ENCODE assay signal across 11 mouse cellular contexts in genomic region chr19:16181852-16182475, GRCm38 (mm10). TPM values are rescaled to one million over a fixed set of nuclear protein-coding genes. Genes with fewer than 3 reads are reported as not detected.
DNase-seq lines count a peak whose midpoint lies in the region; ATAC-seq and TF ChIP-seq lines count a peak whose summit lies in the region.
"Had no signal": no experiment of that assay in that cellular context is flagged by ENCODE, and none has a peak within 500 bp of the region (broad histone marks: within the 10 kb centered on the region; RNA-seq: fewer than 3 reads in every experiment).

No protein-coding gene starts in this region.

- no peak overlapping the region for H3K4me3 ChIP-seq in kidney, embryonic 14.5 days (ENCODE audit: low read length)
- H3K4me3 ChIP-seq in ES-Bruce4 (ENCODE audit: low read depth, low read length) = no peak overlapping the region
- no peak overlapping the region for H3K4me3 ChIP-seq in heart, embryonic 16.5 days (ENCODE audit: low read length)
- no peak overlapping the region for H3K4me3 ChIP-seq in cerebellum, adult 2 months (replicated peaks; ENCODE audit: insufficient read depth, low read depth, low read length)
- H3K4me3 ChIP-seq: limb, embryonic 13.5 days; midbrain, embryonic 10.5 days had no signal

- no peak for ATAC-seq in kidney, embryonic 14.5 days (ENCODE audit: low FRiP score, low TSS enrichment)
- ATAC-seq in heart, embryonic 16.5 days (replicated peaks; ENCODE audit: extremely low read depth, insufficient read depth, low FRiP score) = no peak
- ATAC-seq: activated CD4-positive, CD25-positive, alpha-beta regulatory T cell, adult 4 months had no signal

- no peaks in the 10 kb centered on the region for H3K36me3 ChIP-seq in kidney, embryonic 14.5 days (ENCODE audit: control insufficient read depth, insufficient read depth, low read length)
- no peaks in the 10 kb centered on the region for H3K36me3 ChIP-seq in ES-Bruce4 (ENCODE audit: control insufficient read depth, insufficient read depth, low read length, poor library complexity, severe bottlenecking)
- H3K36me3 ChIP-seq in heart, embryonic 16.5 days (ENCODE audit: control insufficient read depth, insufficient read depth) = no peaks in the 10 kb centered on the region
- H3K36me3 ChIP-seq: limb, embryonic 13.5 days; midbrain, embryonic 10.5 days had no signal

- no peak for TF ChIP-seq POLR2A in ES-Bruce4 (IDR thresholded peaks at IDR 0.05; ENCODE audit: insufficient read depth, low read length)
- TF ChIP-seq POLR2A in cerebellum, adult 2 months (IDR thresholded peaks at IDR 0.05; ENCODE audit: borderline replicate concordance, insufficient read depth, low read length) = no peak

- H3K27me3 ChIP-seq in kidney, embryonic 14.5 days (ENCODE audit: control insufficient read depth, insufficient read depth, low read length) = no peaks in the 10 kb centered on the region
- no peaks in the 10 kb centered on the region for H3K27me3 ChIP-seq in ES-Bruce4 (ENCODE audit: control insufficient read depth, insufficient read depth, low read length, poor library complexity, severe bottlenecking)
- H3K27me3 ChIP-seq in heart, embryonic 16.5 days (ENCODE audit: control insufficient read depth, insufficient read depth, low read length) = no peaks in the 10 kb centered on the region
- no peaks in the 10 kb centered on the region for H3K27me3 ChIP-seq in cerebellum, adult 2 months (ENCODE audit: control insufficient read depth, insufficient read depth, low read length)
- H3K27me3 ChIP-seq: limb, embryonic 13.5 days had no signal

- TF ChIP-seq CTCF in ES-Bruce4 (IDR thresholded peaks at IDR 0.05; ENCODE audit: low read depth, low read length) = no peak
- TF ChIP-seq CTCF in cerebellum, adult 2 months (IDR thresholded peaks at IDR 0.05; ENCODE audit: borderline replicate concordance, insufficient read depth, low read depth, low read length) = no peak

- peaks cover 15% of the 10 kb centered on the region; the same call in 1 of the 2 replicates for H3K4me1 ChIP-seq in kidney, embryonic 14.5 days (ENCODE audit: control insufficient read depth, insufficient read depth, low read length)
- H3K4me1 ChIP-seq in ES-Bruce4 (ENCODE audit: control insufficient read depth, insufficient read depth, low read length) = peaks cover 3% of the 10 kb centered on the region
- H3K4me1 ChIP-seq in heart, embryonic 16.5 days (ENCODE audit: control insufficient read depth, insufficient read depth, low read length) = peaks cover 31% of the 10 kb centered on the region
- peaks cover 12% of the 10 kb centered on the region for H3K4me1 ChIP-seq in cerebellum, adult 2 months (ENCODE audit: control insufficient read depth, insufficient read depth, low read length)

- peak; percentile 18 for DNase-seq in embryo, embryonic 10 days (ENCODE audit: low spot score)
- no peak for DNase-seq in embryo, embryonic 11 days
- no peak for DNase-seq in kidney, postnatal 14 days
- DNase-seq in cerebellum, postnatal 36 days = no peak
- DNase-seq in cerebellum, adult 2 months = no peak

- H3K27ac ChIP-seq in kidney, embryonic 14.5 days (ENCODE audit: low read depth, low read length) = peak overlapping the region; percentile 49; the same call in 1 of the 2 replicates
- peak overlapping the region; percentile 34; the same call in 1 of the 2 replicates for H3K27ac ChIP-seq in ES-Bruce4 (ENCODE audit: insufficient read depth, low read length)
- H3K27ac ChIP-seq in heart, embryonic 16.5 days (ENCODE audit: low read length) = peak overlapping the region; percentile 74
- H3K27ac ChIP-seq in cerebellum, adult 2 months (ENCODE audit: insufficient read depth, low read length) = no peak overlapping the region
- H3K27ac ChIP-seq: limb, embryonic 13.5 days; midbrain, embryonic 10.5 days had no signal

- H3K9ac ChIP-seq in kidney, embryonic 14.5 days (ENCODE audit: low read depth, low read length) = no peak overlapping the region
- H3K9ac ChIP-seq in ES-Bruce4 (ENCODE audit: low read depth, poor library complexity, severe bottlenecking) = no peak overlapping the region
- no peak overlapping the region for H3K9ac ChIP-seq in heart, embryonic 16.5 days (ENCODE audit: low read length)
- H3K9ac ChIP-seq: limb, embryonic 13.5 days had no signal

- no peaks in the 10 kb centered on the region for H3K9me3 ChIP-seq in kidney, embryonic 14.5 days (ENCODE audit: control insufficient read depth, low read length)
- H3K9me3 ChIP-seq in ES-Bruce4 (replicated peaks; ENCODE audit: control insufficient read depth, insufficient read depth, low read length, poor library complexity, severe bottlenecking) = no peaks in the 10 kb centered on the region
- no peaks in the 10 kb centered on the region for H3K9me3 ChIP-seq in heart, embryonic 16.5 days (replicated peaks; ENCODE audit: control insufficient read depth, low read length)
- H3K9me3 ChIP-seq: limb, embryonic 13.5 days; midbrain, embryonic 10.5 days had no signal

- WGBS in kidney, embryonic 14.5 days = 61% methylated on average over 7 of the region's 7 CpGs
- WGBS in heart, embryonic 16.5 days = 70% methylated on average over 7 of the region's 7 CpGs
- WGBS in cerebellum, adult 2 months = 87% methylated on average over 7 of the region's 7 CpGs

- TF ChIP-seq EP300 in ES-Bruce4 (IDR thresholded peaks at IDR 0.05; ENCODE audit: insufficient read depth, low read depth, low read length) = no peak

- H3K4me2 ChIP-seq in kidney, embryonic 14.5 days (replicated peaks; ENCODE audit: low read depth, low read length) = no peak overlapping the region
- H3K4me2 ChIP-seq in heart, embryonic 16.5 days (ENCODE audit: low read depth, low read length) = no peak overlapping the region
- H3K4me2 ChIP-seq: limb, embryonic 13.5 days had no signal

RNA-seq across cellular contexts. Expression of gene Gnaq, which starts 49.3 kb away (rescaled TPM):
- 18.3 and 26.1 TPM in 2 replicates for polyA plus RNA-seq in kidney, embryonic 14.5 days (2014; fragmentation: Nextera tagmentation; extraction: Ambion mirVana)
- 37.7 and 47.0 TPM in 2 replicates for polyA plus RNA-seq in ES-Bruce4 (2011; ENCODE audit: insufficient read depth, insufficient read length, low read depth, missing spikeins)
- polyA plus RNA-seq in heart, embryonic 16.5 days (2015; fragmentation: Nextera tagmentation; extraction: Ambion mirVana) = 17.9 and 20.5 TPM in 2 replicates
- 56.2 and 57.2 TPM in 2 replicates for polyA plus RNA-seq in cerebellum, adult 2 months (2012; rRNA removed)
